Mouse (Mus musculus) liver, postnatal 0 days (tissue): ENCODE measurements at regions not wholly inside any gene's neighbourhood (a gene's known extent, or its start where the extent isn't known, plus 50 kb on each side); places are given as distances from the start of the nearest gene placed in this dataset.

Source experiments
- CTCF ChIP-seq: sonication (generic); IDR thresholded peaks from 2 replicates; pipeline ENCODE4 v1.5.1; 2016; ENCODE audit warnings: antibody characterized with exemption, low read depth
- EP300 ChIP-seq: IDR thresholded peaks from 2 replicates; pipeline ENCODE4 v1.6.1; 2016; ENCODE audit warnings: antibody characterized with exemption, low read depth, mild to moderate bottlenecking

- TF ChIP-seq EP300 (no peak), CTCF (no peak)
Measured at GRCm38 (mm10) chr3:31573849-31574248, 263.7 kb upstream of the Slc7a14 start.
